Mouse (Mus musculus) MEL (cell line): ENCODE data around the gene Thsd7b. TPM values are rescaled to one million over a fixed set of nuclear protein-coding genes. Genes with fewer than 3 reads are reported as not detected.

ENCODE experiments used
- DNase-seq: peaks from one replicate; pipeline ENCODE4 v3.0.0; 2011; ENCODE audit warnings: low read depth, low spot score
- H3K27ac ChIP-seq: 2 replicates; pipeline ENCODE4 v1.5.1; 2012; ENCODE audit warnings: low read depth, mild to moderate bottlenecking, control low read depth, low read length, moderate library complexity; ENCODE audit not compliant: control insufficient read depth
- H3K27me3 ChIP-seq, 2 experiments: fragments of 150-350 bp in 1 of 2; sonication (generic) in 1 of 2; 2 replicates each; pipeline ENCODE4 v1.6.1; 2012; ENCODE audit warnings: low read length in 2 of 2, mild to moderate bottlenecking in 2 of 2, improper control_type of control experiment in 1 of 2, moderate library complexity in 1 of 2; ENCODE audit not compliant: insufficient read depth in 2 of 2, control insufficient read depth in 1 of 2
- H3K36me3 ChIP-seq, 2 experiments: 2 replicates each; pipeline ENCODE4 v1.6.1; 2012 to 2014; ENCODE audit warnings: low read length in 2 of 2, improper control_type of control experiment in 1 of 2, inconsistent platforms in 1 of 2, mild to moderate bottlenecking in 1 of 2; ENCODE audit not compliant: insufficient read depth in 2 of 2, control insufficient read depth in 1 of 2
- H3K4me1 ChIP-seq, 2 experiments: fragments of 150-350 bp in 1 of 2; sonication (generic) in 1 of 2; 2 replicates each; pipeline ENCODE4 v1.6.1; 2012; ENCODE audit warnings: low read length in 2 of 2, improper control_type of control experiment in 1 of 2, mild to moderate bottlenecking in 1 of 2; ENCODE audit not compliant: insufficient read depth in 2 of 2, control insufficient read depth in 1 of 2
- H3K4me3 ChIP-seq, 2 experiments: fragments of 150-350 bp in 1 of 2; sonication (generic) in 1 of 2; 2 replicates each; pipeline ENCODE4 v1.5.1; 2012; ENCODE audit warnings: low read depth in 2 of 2, low read length in 2 of 2, mild to moderate bottlenecking in 2 of 2, moderate library complexity in 2 of 2, control low read depth in 1 of 2, improper control_type of control experiment in 1 of 2; ENCODE audit not compliant: control insufficient read depth in 1 of 2, insufficient read depth in 1 of 2
- H3K79me2 ChIP-seq: 2 replicates; pipeline ENCODE4 v1.6.1; 2012; ENCODE audit warnings: mild to moderate bottlenecking, low read length, moderate library complexity; ENCODE audit not compliant: control insufficient read depth, poor library complexity, insufficient read depth
- H3K9ac ChIP-seq: 2 replicates; pipeline ENCODE4 v1.6.1; 2012; ENCODE audit warnings: low read depth, mild to moderate bottlenecking, control low read depth, low read length, moderate library complexity; ENCODE audit not compliant: control insufficient read depth, poor library complexity, severe bottlenecking
- H3K9me3 ChIP-seq: fragments of 150-350 bp; sonication (generic); replicated peaks from 2 replicates; pipeline ENCODE4 v1.6.1; 2012; ENCODE audit warnings: mild to moderate bottlenecking, low read length, improper control_type of control experiment, moderate library complexity; ENCODE audit not compliant: insufficient read depth
- BHLHE40 ChIP-seq: IDR thresholded peaks from 2 replicates; pipeline ENCODE4 v1.6.1; 2012; ENCODE audit warnings: low read depth, mild to moderate bottlenecking, inconsistent platforms, low read length, improper control_type of control experiment, borderline replicate concordance
- CHD1 ChIP-seq: IDR thresholded peaks from 2 replicates; pipeline ENCODE4 v1.6.1; 2012; ENCODE audit warnings: low read depth, mild to moderate bottlenecking, inconsistent platforms, low read length, improper control_type of control experiment
- CHD2 ChIP-seq: IDR thresholded peaks from 2 replicates; pipeline ENCODE4 v1.6.1; 2011; ENCODE audit warnings: low read length, improper control_type of control experiment
- CTCF ChIP-seq, 3 experiments: IDR thresholded peaks in 2 of 3; conservative IDR thresholded peaks in 1 of 3; 2 replicates each; pipeline ENCODE4 v1.5.1; 2011 to 2012; ENCODE audit warnings: low read length in 3 of 3, low read depth in 2 of 3, mild to moderate bottlenecking in 2 of 3, improper control_type of control experiment in 1 of 3, inconsistent platforms in 1 of 3, mixed read lengths in 1 of 3, moderate library complexity in 1 of 3; ENCODE audit not compliant: control insufficient read depth in 1 of 3, insufficient read depth in 1 of 3, poor library complexity in 1 of 3, severe bottlenecking in 1 of 3
- E2F4 ChIP-seq: IDR thresholded peaks from 2 replicates; pipeline ENCODE4 v1.6.1; 2011; ENCODE audit warnings: low read depth, low read length, improper control_type of control experiment, borderline replicate concordance
- ELF1 ChIP-seq: IDR thresholded peaks from 2 replicates; pipeline ENCODE4 v1.6.1; 2014; ENCODE audit warnings: low read depth, mild to moderate bottlenecking, inconsistent platforms, low read length, improper control_type of control experiment, moderate library complexity
- EP300 ChIP-seq, 2 experiments: IDR thresholded peaks; 2 replicates each; pipeline ENCODE4 v1.6.1; 2011; ENCODE audit warnings: improper control_type of control experiment in 2 of 2, low read length in 2 of 2, low read depth in 1 of 2, mild to moderate bottlenecking in 1 of 2
- ETS1 ChIP-seq: IDR thresholded peaks from 2 replicates; pipeline ENCODE4 v1.6.1; 2012; ENCODE audit warnings: low read depth, mild to moderate bottlenecking, inconsistent platforms, low read length, improper control_type of control experiment, moderate library complexity
- GATA1 ChIP-seq: IDR thresholded peaks from 2 replicates; pipeline ENCODE4 v1.6.1; 2011; ENCODE audit warnings: low read depth, low read length, improper control_type of control experiment
- MEF2A ChIP-seq: IDR thresholded peaks from 2 replicates; pipeline ENCODE4 v1.6.1; 2014; ENCODE audit warnings: low read depth, mild to moderate bottlenecking, inconsistent platforms, low read length, improper control_type of control experiment; ENCODE audit not compliant: poor library complexity, insufficient replicate concordance, severe bottlenecking; ENCODE audit errors: extremely low read depth
- MXI1 ChIP-seq: IDR thresholded peaks from 2 replicates; pipeline ENCODE4 v1.6.1; 2011; ENCODE audit warnings: mild to moderate bottlenecking, low read depth, low read length, improper control_type of control experiment
- MYB ChIP-seq: IDR thresholded peaks from 2 replicates; pipeline ENCODE4 v1.6.1; 2011; ENCODE audit warnings: mild to moderate bottlenecking, low read depth, low read length, improper control_type of control experiment
- NELFE ChIP-seq: IDR thresholded peaks from 2 replicates; pipeline ENCODE4 v1.6.1; 2011; ENCODE audit warnings: low read depth, low read length, improper control_type of control experiment
- NRF1 ChIP-seq: IDR thresholded peaks from 2 replicates; pipeline ENCODE4 v1.6.1; 2014; ENCODE audit warnings: low read depth, mild to moderate bottlenecking, inconsistent platforms, low read length, improper control_type of control experiment, moderate library complexity; ENCODE audit not compliant: poor library complexity, insufficient read depth, severe bottlenecking
- POLR2AphosphoS5 ChIP-seq: IDR thresholded peaks from 2 replicates; pipeline ENCODE4 v1.6.1; 2012; ENCODE audit warnings: low read depth, borderline replicate concordance, mild to moderate bottlenecking, inconsistent platforms, low read length, moderate library complexity, mixed read lengths
- RAD21 ChIP-seq: IDR thresholded peaks from 2 replicates; pipeline ENCODE4 v1.6.1; 2011; ENCODE audit warnings: mild to moderate bottlenecking, low read depth, low read length, improper control_type of control experiment
- RCOR1 ChIP-seq: IDR thresholded peaks from 2 replicates; pipeline ENCODE4 v1.6.1; 2012; ENCODE audit warnings: low read depth, mild to moderate bottlenecking, inconsistent platforms, low read length, improper control_type of control experiment
- SIN3A ChIP-seq: IDR thresholded peaks from 2 replicates; pipeline ENCODE4 v1.6.1; 2012; ENCODE audit warnings: low read length, improper control_type of control experiment, inconsistent platforms
- SMC3 ChIP-seq: IDR thresholded peaks from 2 replicates; pipeline ENCODE4 v1.6.1; 2011; ENCODE audit warnings: low read depth, low read length, improper control_type of control experiment
- TAL1 ChIP-seq: IDR thresholded peaks from 2 replicates; pipeline ENCODE4 v1.6.1; 2012; ENCODE audit warnings: mild to moderate bottlenecking, inconsistent platforms, low read length, moderate library complexity, mixed read lengths
- TBP ChIP-seq: IDR thresholded peaks from 2 replicates; pipeline ENCODE4 v1.8.0; 2011; ENCODE audit warnings: low read depth, low read length, improper control_type of control experiment
- UBTF ChIP-seq: IDR thresholded peaks from 2 replicates; pipeline ENCODE4 v1.6.1; 2012; ENCODE audit warnings: low read depth, mild to moderate bottlenecking, inconsistent platforms, low read length, improper control_type of control experiment, moderate library complexity, borderline replicate concordance; ENCODE audit not compliant: insufficient read depth
- ZC3H11A ChIP-seq: IDR thresholded peaks from 2 replicates; pipeline ENCODE4 v1.6.1; 2012; ENCODE audit warnings: low read depth, mild to moderate bottlenecking, inconsistent platforms, low read length, improper control_type of control experiment
- ZMIZ1 ChIP-seq: IDR thresholded peaks from 2 replicates; pipeline ENCODE4 v1.6.1; 2012; ENCODE audit warnings: low read depth, mild to moderate bottlenecking, inconsistent platforms, low read length, improper control_type of control experiment, moderate library complexity
- ZNF384 ChIP-seq: IDR thresholded peaks from 2 replicates; pipeline ENCODE4 v1.6.1; 2012; ENCODE audit warnings: low read depth, mild to moderate bottlenecking, inconsistent platforms, low read length, improper control_type of control experiment
- polyA plus RNA-seq, 2 experiments: library from polyadenylated mRNA; stranded (reverse) in 1 of 2; unstranded in 1 of 2; fragments of >175 nt in 1 of 2; fragments of >200 nt in 1 of 2; gene quantifications; 2 replicates each; pipeline versions ENCODE4 v1.2.1 to v1.2.4; 2012; ENCODE audit warnings: low replicate concordance in 2 of 2, low read depth in 1 of 2; ENCODE audit not compliant: insufficient read length in 2 of 2, insufficient read depth in 1 of 2, missing spikeins in 1 of 2
- total RNA-seq: library from RNA; depleted of rRNA; stranded (reverse); fragments of 300-350 nt; gene quantifications from 2 replicates; pipeline ENCODE4 v1.2.3, GENCODE M21; 2012

Thsd7b gene
- total and polyA plus RNA-seq, 3 experiments, result not detected

DNA sequence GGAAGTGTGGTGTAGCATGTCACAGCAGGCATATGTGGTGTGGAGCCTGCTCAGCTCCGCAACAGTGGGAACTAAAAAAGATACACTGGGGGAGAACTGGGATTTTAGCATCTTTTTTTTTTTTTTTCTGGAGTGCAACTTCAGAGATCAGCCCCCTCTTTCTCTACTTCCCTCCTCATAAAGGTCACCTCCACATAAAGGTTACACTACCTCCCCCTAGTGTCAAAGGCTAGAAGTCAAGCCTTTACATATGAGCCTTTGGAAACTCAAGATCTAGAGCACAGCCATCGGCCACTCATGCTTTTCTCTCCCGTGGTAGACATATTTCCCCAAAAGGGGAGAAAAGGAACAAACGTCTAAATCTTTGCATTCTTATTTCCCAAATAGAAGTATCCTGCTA lies 553.8 kb downstream of the Thsd7b start:
- Histone ChIP-seq H3K4me3 (no peak overlapping the region), H3K27ac (no peak overlapping the region), H3K9me3 (no peaks in the 10 kb centered on the region), H3K9ac (no peak overlapping the region), H3K4me1 (no peaks in the 10 kb centered on the region), H3K36me3 (no peaks in the 10 kb centered on the region), H3K27me3 (no peaks in the 10 kb centered on the region), H3K79me2 (no peaks in the 10 kb centered on the region)
- DNase-seq, result peak; percentile 55
- TF ChIP-seq ZNF384, result peak; percentile 50; the same call in 1 of the 2 replicates
- peak; percentile 66 for TF ChIP-seq ZC3H11A
- peak; percentile 1 to 63 (median 30); a peak in 3 of 6 replicates for TF ChIP-seq CTCF (IDR thresholded peaks at IDR 0.05 in 2 of 3, conservative IDR thresholded peaks at IDR 0.05 in 1 of 3; ENCODE audit: control insufficient read depth in 1 of 3, insufficient read depth in 1 of 3, low read depth in 2 of 3, low read length in 3 of 3, poor library complexity in 1 of 3, severe bottlenecking in 1 of 3)
- peak; percentile 76 for TF ChIP-seq RAD21
- TF ChIP-seq CHD2, result no peak
- no peak for TF ChIP-seq BHLHE40
- TF ChIP-seq SMC3, result peak; percentile 79

DNA sequence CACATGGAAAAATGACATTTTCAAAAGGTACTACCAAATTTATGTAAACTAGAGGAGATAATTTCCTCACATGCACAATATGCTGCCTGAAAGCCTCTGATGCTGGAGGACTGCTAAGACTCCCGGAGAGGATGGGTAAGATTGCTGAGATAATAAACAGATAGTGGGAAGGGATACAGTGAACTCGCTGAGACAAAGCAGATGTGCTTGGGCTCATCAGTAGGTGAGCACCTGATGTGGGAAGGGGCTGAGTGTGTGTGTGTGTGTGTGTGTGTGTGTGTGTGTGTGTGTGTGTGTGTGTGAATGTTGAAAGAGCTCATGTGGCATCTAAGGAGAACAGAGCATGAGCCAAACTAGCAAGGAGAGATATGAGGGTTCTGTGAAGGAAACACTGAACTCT lies 564.2 kb downstream of the Thsd7b start:
- Histone ChIP-seq H3K9ac (no peak overlapping the region), H3K4me1 (no peaks in the 10 kb centered on the region), H3K36me3 (no peaks in the 10 kb centered on the region), H3K27ac (no peak overlapping the region), H3K4me3 (no peak overlapping the region), H3K27me3 (peaks cover 0 to 2% of the 10 kb centered on the region in 2 experiments; a peak in 1 of 4 replicates), H3K79me2 (no peaks in the 10 kb centered on the region), H3K9me3 (no peaks in the 10 kb centered on the region)
- no peak for DNase-seq
- TF ChIP-seq MEF2A (no peak), ZMIZ1 (no peak), NRF1 (no peak), TBP (no peak), GATA1 (no peak), BHLHE40 (no peak), NELFE (no peak), SIN3A (no peak), ZNF384 (no peak)

DNA sequence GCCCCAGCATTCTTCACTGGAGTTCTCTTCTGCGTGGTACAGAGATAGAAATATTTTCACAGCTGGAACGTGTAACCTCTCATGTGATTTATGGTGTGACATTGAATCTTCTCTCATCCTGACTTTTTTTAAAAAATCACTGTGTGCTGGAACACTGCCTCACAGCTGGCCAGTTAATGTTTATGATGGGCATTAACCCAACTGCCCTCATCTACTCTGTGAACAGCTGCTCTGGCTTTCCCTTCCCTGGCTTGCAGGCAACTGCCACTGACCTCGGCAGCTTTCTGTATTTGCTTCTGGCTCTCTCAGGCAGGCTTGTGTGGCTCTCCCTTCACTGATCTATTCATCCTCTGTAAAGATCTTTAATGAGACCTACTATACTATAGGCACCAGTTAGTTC lies 564.7 kb downstream of the Thsd7b start:
- Histone ChIP-seq H3K27ac (no peak overlapping the region), H3K27me3 (peaks cover 0 to 2% of the 10 kb centered on the region in 2 experiments; a peak in 1 of 4 replicates), H3K79me2 (no peaks in the 10 kb centered on the region), H3K9me3 (no peaks in the 10 kb centered on the region), H3K36me3 (no peaks in the 10 kb centered on the region), H3K9ac (no peak overlapping the region), H3K4me3 (no peak overlapping the region), H3K4me1 (no peaks in the 10 kb centered on the region)
- no peak for DNase-seq
- TF ChIP-seq GATA1 (no peak), UBTF (no peak), POLR2AphosphoS5 (no peak), NELFE (no peak), RCOR1 (no peak), ZMIZ1 (no peak), TAL1 (no peak), EP300 (IDR thresholded peaks at IDR 0.05; ENCODE audit: low read depth in 1 of 2, low read length in 2 of 2) (no peak), CHD1 (no peak), NRF1 (no peak), MXI1 (no peak), CHD2 (no peak), SIN3A (no peak), ZNF384 (no peak), MYB (no peak), ETS1 (no peak), ELF1 (no peak), E2F4 (no peak)
